Mouse (Mus musculus): Measurements from ENCODE around the gene 2900026A02Rik. TPM values are rescaled to one million over a fixed set of nuclear protein-coding genes. Genes with fewer than 3 reads are reported as not detected.

The 2900026A02Rik gene
- polyA plus RNA-seq, 1 experiment: 5.9 TPM

- no peak overlapping the region for H3K4me3 ChIP-seq (ENCODE audit: insufficient read depth, low read length)
- no peak for TF ChIP-seq CTCF (IDR thresholded peaks at IDR 0.05; ENCODE audit: low read depth, low read length)
- TF ChIP-seq POLR2A (IDR thresholded peaks at IDR 0.05; ENCODE audit: borderline replicate concordance, low read depth, low read length): no peak
- H3K4me1 ChIP-seq (ENCODE audit: control insufficient read depth, insufficient read depth, low read length): peaks cover 24% of the 10 kb centered on the region
- H3K27ac ChIP-seq (ENCODE audit: insufficient read depth, low read depth, low read length): no peak overlapping the region
Observed at GRCm38 (mm10) chr5:113214041-113214440, 7.0 kb downstream of the 2900026A02Rik start.

- TF ChIP-seq POLR2A (IDR thresholded peaks at IDR 0.05; ENCODE audit: borderline replicate concordance, low read depth, low read length) (no peak), CTCF (IDR thresholded peaks at IDR 0.05; ENCODE audit: low read depth, low read length) (no peak)
- H3K27ac ChIP-seq (ENCODE audit: insufficient read depth, low read depth, low read length): no peak overlapping the region
- H3K4me3 ChIP-seq (ENCODE audit: insufficient read depth, low read length): no peak overlapping the region
- peaks cover 37% of the 10 kb centered on the region for H3K4me1 ChIP-seq (ENCODE audit: control insufficient read depth, insufficient read depth, low read length)
Observed at GRCm38 (mm10) chr5:113212156-113212835, 8.7 kb downstream of the 2900026A02Rik start.

- peak overlapping the region; percentile 66 for H3K27ac ChIP-seq (ENCODE audit: insufficient read depth, low read depth, low read length)
- peaks cover 48% of the 10 kb centered on the region for H3K4me1 ChIP-seq (ENCODE audit: control insufficient read depth, insufficient read depth, low read length)
- TF ChIP-seq CTCF (IDR thresholded peaks at IDR 0.05; ENCODE audit: low read depth, low read length) (no peak), POLR2A (IDR thresholded peaks at IDR 0.05; ENCODE audit: borderline replicate concordance, low read depth, low read length) (no peak)
Observed at GRCm38 (mm10) chr5:113210314-113210713, 10.7 kb downstream of the 2900026A02Rik start.

GRCm38 (mm10) chr5:113209898-113210297 lies 11.1 kb downstream of the 2900026A02Rik start:
- TF ChIP-seq POLR2A (IDR thresholded peaks at IDR 0.05; ENCODE audit: borderline replicate concordance, low read depth, low read length) (no peak), CTCF (IDR thresholded peaks at IDR 0.05; ENCODE audit: low read depth, low read length) (no peak)
- H3K4me1 ChIP-seq (ENCODE audit: control insufficient read depth, insufficient read depth, low read length): peaks cover 48% of the 10 kb centered on the region
- no peak overlapping the region for H3K4me3 ChIP-seq (ENCODE audit: insufficient read depth, low read length)
- peak overlapping the region; percentile 66 for H3K27ac ChIP-seq (ENCODE audit: insufficient read depth, low read depth, low read length)

More at GRCm38 (mm10) chr5:113210314-113210713, 10.7 kb downstream of the 2900026A02Rik start:
- no peak overlapping the region for H3K4me3 ChIP-seq (ENCODE audit: insufficient read depth, low read length)

GRCm38 (mm10) chr5:113209401-113209750 lies 11.7 kb downstream of the 2900026A02Rik start:
- no peak overlapping the region for H3K4me3 ChIP-seq (ENCODE audit: insufficient read depth, low read length)
- H3K4me1 ChIP-seq (ENCODE audit: control insufficient read depth, insufficient read depth, low read length): peaks cover 45% of the 10 kb centered on the region
- no peak for TF ChIP-seq CTCF (IDR thresholded peaks at IDR 0.05; ENCODE audit: low read depth, low read length)
- no peak for TF ChIP-seq POLR2A (IDR thresholded peaks at IDR 0.05; ENCODE audit: borderline replicate concordance, low read depth, low read length)
- H3K27ac ChIP-seq (ENCODE audit: insufficient read depth, low read depth, low read length): peak overlapping the region; percentile 66

GRCm38 (mm10) chr5:113208622-113209400 lies 12.2 kb downstream of the 2900026A02Rik start:
- Histone ChIP-seq H3K4me1 (ENCODE audit: control insufficient read depth, insufficient read depth, low read length) (peaks cover 41% of the 10 kb centered on the region), H3K4me3 (ENCODE audit: insufficient read depth, low read length) (no peak overlapping the region), H3K27ac (ENCODE audit: insufficient read depth, low read depth, low read length) (no peak overlapping the region)
- TF ChIP-seq POLR2A (IDR thresholded peaks at IDR 0.05; ENCODE audit: borderline replicate concordance, low read depth, low read length): no peak
- TF ChIP-seq CTCF (IDR thresholded peaks at IDR 0.05; ENCODE audit: low read depth, low read length): no peak

- no peak overlapping the region for H3K27ac ChIP-seq (ENCODE audit: insufficient read depth, low read depth, low read length)
- peaks cover 41% of the 10 kb centered on the region for H3K4me1 ChIP-seq (ENCODE audit: control insufficient read depth, insufficient read depth, low read length)
- TF ChIP-seq POLR2A (IDR thresholded peaks at IDR 0.05; ENCODE audit: borderline replicate concordance, low read depth, low read length) (no peak), CTCF (IDR thresholded peaks at IDR 0.05; ENCODE audit: low read depth, low read length) (no peak)
- H3K4me3 ChIP-seq (ENCODE audit: insufficient read depth, low read length): no peak overlapping the region
Observed at GRCm38 (mm10) chr5:113208048-113208447, 13.0 kb downstream of the 2900026A02Rik start.

GRCm38 (mm10) chr5:113206670-113207352 lies 14.2 kb downstream of the 2900026A02Rik start:
- Histone ChIP-seq H3K27ac (ENCODE audit: insufficient read depth, low read depth, low read length) (peak overlapping the region; percentile 1), H3K4me1 (ENCODE audit: control insufficient read depth, insufficient read depth, low read length) (peaks cover 41% of the 10 kb centered on the region), H3K4me3 (ENCODE audit: insufficient read depth, low read length) (no peak overlapping the region)
- no peak for TF ChIP-seq POLR2A (IDR thresholded peaks at IDR 0.05; ENCODE audit: borderline replicate concordance, low read depth, low read length)

- TF ChIP-seq POLR2A (IDR thresholded peaks at IDR 0.05; ENCODE audit: borderline replicate concordance, low read depth, low read length) (no peak), CTCF (IDR thresholded peaks at IDR 0.05; ENCODE audit: low read depth, low read length) (no peak)
- no peak overlapping the region for H3K27ac ChIP-seq (ENCODE audit: insufficient read depth, low read depth, low read length)
- peaks cover 26% of the 10 kb centered on the region for H3K4me1 ChIP-seq (ENCODE audit: control insufficient read depth, insufficient read depth, low read length)
- no peak overlapping the region for H3K4me3 ChIP-seq (ENCODE audit: insufficient read depth, low read length)
Observed at GRCm38 (mm10) chr5:113204193-113204592, 16.8 kb downstream of the 2900026A02Rik start.

GRCm38 (mm10) chr5:113199772-113200134 lies 21.3 kb downstream of the 2900026A02Rik start:
- TF ChIP-seq POLR2A (IDR thresholded peaks at IDR 0.05; ENCODE audit: borderline replicate concordance, low read depth, low read length): no peak
- no peak for TF ChIP-seq CTCF (IDR thresholded peaks at IDR 0.05; ENCODE audit: low read depth, low read length)
- Histone ChIP-seq H3K4me3 (ENCODE audit: insufficient read depth, low read length) (no peak overlapping the region), H3K27ac (ENCODE audit: insufficient read depth, low read depth, low read length) (no peak overlapping the region), H3K4me1 (ENCODE audit: control insufficient read depth, insufficient read depth, low read length) (no peaks in the 10 kb centered on the region)

Measured in bone marrow macrophage, adult 2 months (primary cell).